Mouse (Mus musculus): Measurements from ENCODE around the gene Jpt1.
"Not testable (repeated sequence)": the region's sequence is repeated elsewhere in the genome, so short reads cannot be mapped to it uniquely, and the experiment has no call there.

Gene Jpt1

GRCm38 (mm10) chr11:115475025-115475757 is 39.0 kb downstream of the Jpt1 start, which contains the start of gene Armc7:
TSS of gene Armc7 (plus strand) at chr11:115475667.
- peak; percentile 96 for DNase-seq (ENCODE audit: low spot score in 2 of 2)

DNA sequence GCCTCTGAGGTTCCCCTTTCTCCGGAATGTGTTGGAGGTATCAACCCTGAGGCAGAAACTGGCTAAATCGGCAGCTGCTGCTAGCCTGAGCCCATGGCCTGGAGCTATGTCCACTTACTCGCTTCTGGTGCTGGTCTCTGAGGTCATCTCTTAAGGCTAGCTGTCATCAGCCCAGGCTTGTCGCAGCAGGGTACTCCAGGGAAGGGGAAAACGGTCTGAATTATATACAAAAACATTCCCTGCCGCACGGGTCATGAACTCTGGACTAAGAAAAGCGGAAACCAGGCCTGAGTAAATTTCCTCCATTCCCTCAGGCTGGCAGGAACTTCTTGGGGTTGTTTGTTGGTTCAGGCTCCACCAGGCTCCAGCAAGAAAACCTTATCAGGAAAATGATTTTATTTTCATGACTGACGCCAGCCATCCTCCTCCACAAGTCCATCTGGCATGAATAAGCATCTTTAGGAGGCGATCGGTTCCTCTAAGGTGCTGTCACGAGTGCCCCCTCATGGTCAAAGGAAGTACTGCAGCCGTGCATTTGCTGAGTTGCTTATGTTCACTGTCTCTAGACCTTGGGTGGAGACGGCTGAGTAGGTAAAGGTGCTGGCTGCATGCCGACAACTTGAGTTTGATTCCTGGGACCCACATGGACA is 40.4 kb downstream of the Jpt1 start:
- peak; percentile 88 to 96 for DNase-seq (ENCODE audit: low spot score in 2 of 2)

GRCm38 (mm10) chr11:115472183-115472582 is 42.0 kb downstream of the Jpt1 start:
- peak; percentile 43 to 49 for DNase-seq (ENCODE audit: low spot score in 2 of 2)

DNA sequence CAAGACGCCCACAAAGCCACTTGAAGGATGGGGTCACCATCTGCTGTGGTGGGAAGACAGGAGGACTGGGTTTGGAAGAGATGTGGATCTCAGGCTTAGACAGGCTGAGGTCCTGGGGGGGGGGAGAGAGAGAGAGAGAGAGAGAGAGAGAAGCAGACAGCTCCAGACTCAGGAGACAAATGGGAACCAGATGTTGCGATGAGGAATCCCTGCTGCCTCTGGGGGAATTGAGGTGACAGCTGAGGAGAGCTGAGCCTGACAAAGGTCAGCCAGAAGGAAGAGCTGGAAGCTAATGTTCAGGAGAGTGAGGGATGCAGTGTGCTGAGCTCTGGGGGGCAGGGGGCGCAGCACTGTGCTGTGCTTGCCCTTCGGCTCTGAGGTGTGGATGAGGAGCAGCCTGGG is 47.0 kb downstream of the Jpt1 start:
- no peak for DNase-seq (ENCODE audit: low spot score in 2 of 2)

DNA sequence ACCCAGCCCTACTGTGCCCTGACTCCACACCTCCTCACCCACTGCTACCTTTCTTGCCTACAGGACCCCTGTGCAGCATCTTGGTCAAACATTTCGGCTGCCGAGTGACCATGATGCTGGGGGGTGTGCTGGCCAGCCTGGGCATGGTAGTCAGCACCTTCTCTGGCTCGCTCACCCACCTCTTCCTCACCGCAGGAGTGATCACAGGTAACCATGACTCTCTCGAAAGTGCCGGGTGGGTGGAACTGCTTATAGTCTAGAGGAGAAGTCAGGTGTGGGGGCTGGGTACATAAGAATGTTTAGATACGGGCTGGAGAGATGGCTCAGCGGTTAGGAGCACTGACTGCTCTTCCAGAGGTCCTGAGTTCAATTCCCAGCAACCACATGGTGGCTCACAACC is 49.3 kb downstream of the Jpt1 start:
- DNase-seq (ENCODE audit: low spot score in 2 of 2): no peak

- DNase-seq (ENCODE audit: low spot score in 2 of 2): no peak
Observed at GRCm38 (mm10) chr11:115463397-115463796, 50.8 kb downstream of the Jpt1 start.

- no peak for DNase-seq (ENCODE audit: low spot score in 2 of 2)
Observed at GRCm38 (mm10) chr11:115462243-115462891, 51.8 kb downstream of the Jpt1 start, which contains the start of gene Slc16a5. TSS of gene Slc16a5 (plus strand) at chr11:115462474.

- DNase-seq (ENCODE audit: low spot score in 2 of 2): no peak
Observed at GRCm38 (mm10) chr11:115461846-115462242, 52.3 kb downstream of the Jpt1 start.

- no peak for DNase-seq (ENCODE audit: low spot score in 2 of 2)
Observed at GRCm38 (mm10) chr11:115460976-115461375, 53.2 kb downstream of the Jpt1 start.

- no peak for DNase-seq (ENCODE audit: low spot score in 2 of 2)
Observed at GRCm38 (mm10) chr11:115457405-115457804, 56.8 kb downstream of the Jpt1 start.

DNA sequence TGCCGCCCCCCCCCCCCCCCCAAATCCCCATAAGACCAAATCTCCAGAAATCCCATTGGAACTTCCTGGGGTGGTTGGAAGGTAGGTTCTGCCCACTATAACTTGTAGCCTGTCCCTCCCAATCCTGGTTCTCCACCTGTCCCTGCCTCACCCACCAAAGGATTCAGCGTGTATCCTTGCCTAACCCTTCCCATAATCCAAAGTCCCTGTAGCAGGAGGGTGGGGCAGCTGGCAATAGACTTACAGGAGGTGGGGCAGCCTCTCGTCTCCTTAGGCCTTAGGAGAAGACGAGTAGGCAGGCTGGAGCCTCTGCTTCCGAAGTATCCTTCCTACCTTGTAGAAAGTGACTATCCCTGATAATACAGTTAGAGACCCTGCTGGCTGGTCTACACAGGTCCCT is 58.0 kb downstream of the Jpt1 start:
- DNase-seq (ENCODE audit: low spot score in 2 of 2): no peak

DNA sequence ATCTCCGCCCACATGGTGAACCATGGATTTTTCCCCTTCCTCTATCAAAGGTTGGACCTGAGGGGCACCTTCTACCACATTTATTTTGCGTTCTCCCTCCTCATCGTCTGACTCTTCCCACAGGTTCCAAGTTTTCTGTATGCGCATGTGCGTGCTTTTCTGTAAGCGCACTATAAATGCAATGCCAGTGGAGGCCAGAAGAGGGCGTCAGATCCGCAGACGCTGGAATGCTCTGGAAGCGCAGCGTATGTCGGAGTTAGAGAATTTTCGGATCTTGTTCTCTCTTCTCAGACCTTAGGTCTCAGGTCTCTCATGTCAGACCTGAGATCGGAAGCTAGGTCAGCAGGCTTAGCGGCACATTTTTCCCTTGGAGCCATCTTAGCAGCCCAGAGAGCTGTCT is 58.6 kb downstream of the Jpt1 start:
- no peak for DNase-seq (ENCODE audit: low spot score in 2 of 2)

DNA sequence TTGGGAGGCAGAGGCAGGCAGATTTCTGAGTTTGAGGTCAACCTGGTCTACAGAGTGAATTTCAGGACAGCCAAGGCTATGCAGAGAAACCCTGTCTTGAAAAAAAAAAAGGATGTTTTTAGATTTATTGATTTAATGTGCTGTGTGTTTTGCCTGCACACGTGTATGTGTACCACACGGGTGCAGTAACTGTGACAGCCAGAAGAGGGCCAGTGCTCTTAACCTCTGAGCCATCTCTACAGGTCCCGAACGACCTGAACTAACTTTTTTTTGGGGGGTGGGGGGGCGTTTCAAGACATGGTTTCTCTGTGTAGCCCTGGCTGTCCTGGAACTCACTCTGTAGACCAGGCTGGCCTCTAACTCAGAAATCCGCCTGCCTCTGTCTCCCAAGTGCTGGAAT is 59.4 kb downstream of the Jpt1 start:
- not testable (repeated sequence) for DNase-seq (ENCODE audit: low spot score in 2 of 2)

DNA sequence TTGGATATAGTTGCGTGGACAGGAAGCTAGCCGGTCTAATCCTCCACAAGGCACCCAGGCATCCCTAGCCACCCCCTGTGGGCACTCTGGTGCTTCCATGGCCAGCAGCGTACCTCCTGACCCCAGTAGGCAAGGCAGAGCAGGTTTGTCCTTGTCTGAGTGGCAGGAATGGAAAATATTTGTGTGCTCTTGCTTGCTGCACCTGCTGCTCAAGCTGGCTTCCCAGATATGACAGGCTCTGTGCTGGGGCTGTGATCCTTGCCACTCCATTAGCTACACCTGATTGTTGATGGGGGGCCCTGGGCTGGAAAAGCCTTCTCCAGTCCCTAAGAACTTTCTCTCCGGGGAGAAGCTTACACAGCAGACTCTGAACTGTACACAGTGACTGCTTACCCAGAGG is 60.9 kb downstream of the Jpt1 start:
- DNase-seq (ENCODE audit: low spot score in 2 of 2): no peak

DNA sequence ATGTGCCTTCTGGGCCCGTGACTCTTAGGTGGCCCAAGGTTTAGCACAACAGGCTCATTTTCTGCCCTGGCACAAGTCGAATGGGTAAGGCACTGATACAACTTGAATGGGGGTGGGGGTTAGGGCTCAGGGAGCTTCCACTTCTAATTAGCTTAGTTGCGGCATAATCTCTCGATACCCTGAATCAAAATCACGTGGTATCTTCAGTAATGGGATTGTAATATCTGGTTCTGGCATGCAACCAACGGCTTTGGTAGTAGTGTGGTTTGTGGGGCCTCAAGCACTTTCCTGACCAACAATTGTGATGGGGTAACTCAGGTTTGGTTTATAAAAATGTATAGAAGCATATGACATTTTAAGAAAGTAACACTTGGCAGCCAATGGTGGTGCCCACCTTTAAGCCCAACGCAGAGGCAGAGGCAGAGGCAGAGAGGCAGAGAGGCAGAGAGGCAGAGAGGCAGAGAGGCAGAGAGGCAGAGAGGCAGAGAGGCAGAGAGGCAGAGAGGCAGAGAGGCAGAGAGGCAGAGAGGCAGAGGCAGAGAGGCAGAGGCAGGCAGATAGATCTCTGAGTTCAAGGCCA is 61.8 kb downstream of the Jpt1 start:
- DNase-seq (ENCODE audit: low spot score in 2 of 2): no peak

- no peak for DNase-seq (ENCODE audit: low spot score in 2 of 2)
Observed at GRCm38 (mm10) chr11:115451781-115452241, 62.4 kb downstream of the Jpt1 start.

DNA sequence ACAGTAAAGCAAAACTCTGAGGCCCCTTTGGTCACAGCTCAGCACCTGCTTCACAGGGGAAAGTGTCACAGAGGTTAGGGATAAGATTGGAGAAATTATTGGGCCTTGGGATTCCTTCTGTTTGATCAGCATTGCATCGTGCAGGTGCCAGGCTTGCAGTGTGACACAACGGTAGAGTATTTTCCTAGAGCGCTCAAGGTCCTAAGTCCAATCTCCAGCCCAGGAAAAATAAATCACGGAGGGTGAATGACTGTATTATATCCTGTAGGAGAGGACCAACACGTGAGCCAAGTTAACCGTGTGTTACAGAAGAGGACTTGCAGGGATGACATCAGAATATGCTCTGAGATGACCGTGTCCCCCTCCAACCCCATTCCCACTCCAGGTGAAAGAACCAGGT is 64.0 kb downstream of the Jpt1 start:
- no peak for DNase-seq (ENCODE audit: low spot score in 2 of 2)

- no peak for DNase-seq (ENCODE audit: low spot score in 2 of 2)
Observed at GRCm38 (mm10) chr11:115448998-115449397, 65.2 kb downstream of the Jpt1 start.

- no peak for DNase-seq (ENCODE audit: low spot score in 2 of 2)
Observed at GRCm38 (mm10) chr11:115448075-115448474, 66.1 kb downstream of the Jpt1 start.
